Mouse (Mus musculus): ENCODE data around the gene Spock2. TPM values are rescaled to one million over a fixed set of nuclear protein-coding genes. Genes with fewer than 3 reads are reported as not detected.

The Spock2 gene
- total and polyA plus RNA-seq, 2 experiments from 2014 or later: 5.2 to 18.4 TPM

DNA sequence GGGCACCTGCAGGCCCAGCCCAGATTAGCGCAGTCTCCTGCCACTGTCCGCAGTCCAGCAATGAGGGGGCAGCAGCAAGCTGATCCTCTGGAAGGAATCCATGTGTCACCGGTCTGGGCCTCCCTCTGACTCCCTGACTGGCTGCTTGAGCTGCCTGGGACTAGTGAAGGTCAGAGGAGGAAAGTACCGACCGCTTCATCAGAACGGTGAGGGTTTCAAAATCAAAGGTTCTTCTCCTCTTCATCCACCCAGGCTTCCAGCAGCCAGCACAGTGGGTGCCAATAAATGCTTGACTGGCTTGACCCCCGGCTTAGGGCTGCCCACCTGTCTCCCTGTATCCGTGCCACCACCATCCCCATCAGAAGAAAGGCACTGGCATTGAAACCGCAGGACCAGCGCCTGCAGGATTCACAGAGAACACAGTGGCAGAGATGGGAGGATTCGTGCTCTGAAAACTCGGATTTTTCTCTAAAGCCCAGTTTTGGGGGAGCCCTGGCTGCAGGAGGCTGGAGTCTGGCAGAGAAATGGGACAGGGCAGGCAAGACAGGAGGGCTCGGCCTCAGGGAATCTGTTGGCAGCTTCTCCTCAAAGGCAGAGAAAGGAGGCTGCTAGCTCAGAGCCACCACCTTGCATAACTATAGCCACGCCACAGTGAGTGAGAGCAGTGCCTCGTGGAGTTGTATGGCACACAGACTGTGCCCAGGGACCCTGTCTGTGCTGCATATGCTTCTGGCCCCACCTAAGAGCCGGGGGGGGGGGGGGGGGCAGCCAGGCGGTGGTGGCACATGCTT, 2.5 kb downstream of the Spock2 start:
- TF ChIP-seq EP300 (IDR thresholded peaks at IDR 0.05; ENCODE audit: low read depth) (no peak), CTCF (IDR thresholded peaks at IDR 0.05; ENCODE audit: low read depth) (no peak)
- Histone ChIP-seq H3K4me3 (ENCODE audit: low read depth, low read length) (no peak overlapping the region), H3K9me3 (replicated peaks; ENCODE audit: control insufficient read depth, low read length) (no peaks in the 10 kb centered on the region), H3K27me3 (ENCODE audit: control insufficient read depth, insufficient read depth, low read length) (peaks cover 75% of the 10 kb centered on the region), H3K36me3 (replicated peaks; ENCODE audit: control insufficient read depth, insufficient read depth, low read length) (no peaks in the 10 kb centered on the region), H3K27ac (ENCODE audit: low read depth) (no peak overlapping the region), H3K9ac (replicated peaks; ENCODE audit: low read depth, low read length) (no peak overlapping the region), H3K4me2 (ENCODE audit: low read depth, low read length) (no peak overlapping the region), H3K4me1 (ENCODE audit: control insufficient read depth, insufficient read depth) (peaks cover 5% of the 10 kb centered on the region; the same call in 1 of the 2 replicates)
- no peak for DNase-seq (ENCODE audit: low spot score)
- WGBS: 59% methylated on average over 15 of the region's 17 CpGs
- ATAC-seq (ENCODE audit: insufficient read depth, low read depth): no peak

DNA sequence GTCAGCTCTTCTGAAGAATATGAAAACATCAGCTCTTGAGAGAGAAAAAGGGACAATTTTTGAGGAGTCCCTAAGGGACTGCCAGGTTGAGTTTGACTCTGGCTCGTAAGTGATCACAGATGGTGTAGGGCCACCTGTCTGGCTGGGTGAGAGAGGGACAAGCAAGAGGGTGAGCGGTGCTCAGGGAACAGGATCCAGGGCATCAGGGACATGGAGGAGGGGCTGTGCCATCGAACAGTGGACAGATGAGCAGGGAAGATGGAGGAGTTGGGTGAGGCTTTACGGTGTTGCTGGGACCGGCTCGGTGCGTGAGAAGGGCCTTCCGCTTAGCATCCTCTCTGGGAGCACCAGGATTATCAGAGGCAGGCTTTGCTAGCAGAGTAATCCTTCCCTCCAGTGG, 3.3 kb downstream of the Spock2 start:
- WGBS: 90% methylated on average over 8 of the region's 8 CpGs
- ATAC-seq (ENCODE audit: insufficient read depth, low read depth): no peak
- H3K27me3 ChIP-seq (ENCODE audit: control insufficient read depth, insufficient read depth, low read length): peaks cover 70% of the 10 kb centered on the region

DNA sequence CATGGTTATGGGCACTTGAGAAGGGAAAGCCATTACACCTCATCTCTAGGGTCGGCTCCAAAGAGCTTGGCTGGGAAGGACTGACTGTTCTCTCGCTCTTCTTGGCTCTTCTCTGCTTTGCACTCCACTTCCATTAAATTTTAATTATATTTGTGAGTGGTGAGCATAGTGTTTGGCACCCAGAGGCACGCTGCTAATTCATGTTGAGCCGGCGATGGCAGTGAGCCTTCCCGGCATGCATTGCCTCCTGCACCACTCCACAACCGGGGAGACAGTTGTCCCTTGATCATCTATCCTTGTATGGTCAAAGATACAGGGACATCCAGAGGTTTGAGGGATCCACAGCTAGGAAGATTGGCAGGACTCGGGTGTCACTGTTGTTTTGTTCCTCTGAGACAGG, 4.0 kb downstream of the Spock2 start:
- TF ChIP-seq EP300 (IDR thresholded peaks at IDR 0.05; ENCODE audit: low read depth): no peak
- TF ChIP-seq CTCF (IDR thresholded peaks at IDR 0.05; ENCODE audit: low read depth): no peak
- no peak overlapping the region for H3K9ac ChIP-seq (replicated peaks; ENCODE audit: low read depth, low read length)
- no peak overlapping the region for H3K4me3 ChIP-seq (ENCODE audit: low read depth, low read length)
- H3K27ac ChIP-seq (ENCODE audit: low read depth): no peak overlapping the region
- H3K9me3 ChIP-seq (replicated peaks; ENCODE audit: control insufficient read depth, low read length): no peaks in the 10 kb centered on the region
- H3K36me3 ChIP-seq (replicated peaks; ENCODE audit: control insufficient read depth, insufficient read depth, low read length): no peaks in the 10 kb centered on the region
- H3K4me1 ChIP-seq (ENCODE audit: control insufficient read depth, insufficient read depth): peaks cover 5% of the 10 kb centered on the region; the same call in 1 of the 2 replicates
- H3K4me2 ChIP-seq (ENCODE audit: low read depth, low read length): no peak overlapping the region
- H3K27me3 ChIP-seq (ENCODE audit: control insufficient read depth, insufficient read depth, low read length): peaks cover 63% of the 10 kb centered on the region
- 80% methylated on average over 8 of the region's 8 CpGs for WGBS
- no peak for DNase-seq (ENCODE audit: low spot score)
- ATAC-seq (ENCODE audit: insufficient read depth, low read depth): no peak

More for the DNA sequence above, 3.3 kb downstream of the Spock2 start:
- TF ChIP-seq CTCF (IDR thresholded peaks at IDR 0.05; ENCODE audit: low read depth): no peak
- no peak for TF ChIP-seq EP300 (IDR thresholded peaks at IDR 0.05; ENCODE audit: low read depth)
- no peak overlapping the region for H3K4me2 ChIP-seq (ENCODE audit: low read depth, low read length)
- no peak for DNase-seq (ENCODE audit: low spot score)
- no peaks in the 10 kb centered on the region for H3K9me3 ChIP-seq (replicated peaks; ENCODE audit: control insufficient read depth, low read length)
- no peak overlapping the region for H3K9ac ChIP-seq (replicated peaks; ENCODE audit: low read depth, low read length)
- no peaks in the 10 kb centered on the region for H3K36me3 ChIP-seq (replicated peaks; ENCODE audit: control insufficient read depth, insufficient read depth, low read length)
- peaks cover 5% of the 10 kb centered on the region; the same call in 1 of the 2 replicates for H3K4me1 ChIP-seq (ENCODE audit: control insufficient read depth, insufficient read depth)
- no peak overlapping the region for H3K27ac ChIP-seq (ENCODE audit: low read depth)
- H3K4me3 ChIP-seq (ENCODE audit: low read depth, low read length): no peak overlapping the region

GRCm38 (mm10) chr10:60110908-60111475, 5.0 kb downstream of the Spock2 start:
- Histone ChIP-seq H3K4me2 (ENCODE audit: low read depth, low read length) (no peak overlapping the region), H3K4me3 (ENCODE audit: low read depth, low read length) (no peak overlapping the region), H3K9me3 (replicated peaks; ENCODE audit: control insufficient read depth, low read length) (no peaks in the 10 kb centered on the region), H3K27ac (ENCODE audit: low read depth) (no peak overlapping the region), H3K4me1 (ENCODE audit: control insufficient read depth, insufficient read depth) (peaks cover 5% of the 10 kb centered on the region; the same call in 1 of the 2 replicates), H3K36me3 (replicated peaks; ENCODE audit: control insufficient read depth, insufficient read depth, low read length) (no peaks in the 10 kb centered on the region), H3K9ac (replicated peaks; ENCODE audit: low read depth, low read length) (no peak overlapping the region), H3K27me3 (ENCODE audit: control insufficient read depth, insufficient read depth, low read length) (peaks cover 60% of the 10 kb centered on the region)
- ATAC-seq (ENCODE audit: insufficient read depth, low read depth) (no peak), DNase-seq (ENCODE audit: low spot score) (no peak)
- no peak for TF ChIP-seq EP300 (IDR thresholded peaks at IDR 0.05; ENCODE audit: low read depth)
- no peak for TF ChIP-seq CTCF (IDR thresholded peaks at IDR 0.05; ENCODE audit: low read depth)
- 89% methylated on average over 10 of the region's 10 CpGs for WGBS

- no peak for ATAC-seq (ENCODE audit: insufficient read depth, low read depth)
- Histone ChIP-seq H3K27me3 (ENCODE audit: control insufficient read depth, insufficient read depth, low read length) (peaks cover 33% of the 10 kb centered on the region), H3K9ac (replicated peaks; ENCODE audit: low read depth, low read length) (no peak overlapping the region)
Observed at GRCm38 (mm10) chr10:60113965-60114690, 8.1 kb downstream of the Spock2 start.

More at GRCm38 (mm10) chr10:60113965-60114690, 8.1 kb downstream of the Spock2 start:
- no peaks in the 10 kb centered on the region for H3K36me3 ChIP-seq (replicated peaks; ENCODE audit: control insufficient read depth, insufficient read depth, low read length)
- no peak overlapping the region for H3K4me2 ChIP-seq (ENCODE audit: low read depth, low read length)
- H3K4me3 ChIP-seq (ENCODE audit: low read depth, low read length): no peak overlapping the region
- H3K27ac ChIP-seq (ENCODE audit: low read depth): no peak overlapping the region
- no peak for TF ChIP-seq EP300 (IDR thresholded peaks at IDR 0.05; ENCODE audit: low read depth)
- TF ChIP-seq CTCF (IDR thresholded peaks at IDR 0.05; ENCODE audit: low read depth): no peak
- peaks cover 4% of the 10 kb centered on the region; the same call in 1 of the 2 replicates for H3K4me1 ChIP-seq (ENCODE audit: control insufficient read depth, insufficient read depth)
- no peaks in the 10 kb centered on the region for H3K9me3 ChIP-seq (replicated peaks; ENCODE audit: control insufficient read depth, low read length)
- 85% methylated on average over 9 of the region's 9 CpGs for WGBS
- no peak for DNase-seq (ENCODE audit: low spot score)
